Mouse (Mus musculus) megakaryocyte, embryonic 14.5 days (primary cell): ENCODE data around the gene Gm49392.
"Not testable (repeated sequence)": the region's sequence is repeated elsewhere in the genome, so short reads cannot be mapped to it uniquely, and the experiment has no call there.

Experiments
- FLI1 ChIP-seq: IDR thresholded peaks from 2 replicates; pipeline ENCODE4 v1.6.1; 2012; ENCODE audit warnings: low read length, inconsistent platforms, mixed read lengths
- GATA1 ChIP-seq: IDR thresholded peaks from 3 replicates; pipeline ENCODE4 v1.6.1; 2012; ENCODE audit warnings: mixed read lengths, low read length, inconsistent platforms, borderline replicate concordance

- not testable (repeated sequence) for TF ChIP-seq GATA1, FLI1
Observed at GRCm38 (mm10) chr13:60896794-60897193, at the start of gene Gm49392.
